Mouse (Mus musculus) retina, adult 2 months (tissue): Measurements from ENCODE around the gene Apol7e.
"Not testable (repeated sequence)": the region's sequence is repeated elsewhere in the genome, so short reads cannot be mapped to it uniquely, and the experiment has no call there.

Experiments used
- DNase-seq: peaks from one replicate; pipeline ENCODE4 v3.0.0-alpha.2; 2012; ENCODE audit warnings: low read depth, low spot score

Apol7e gene

DNA sequence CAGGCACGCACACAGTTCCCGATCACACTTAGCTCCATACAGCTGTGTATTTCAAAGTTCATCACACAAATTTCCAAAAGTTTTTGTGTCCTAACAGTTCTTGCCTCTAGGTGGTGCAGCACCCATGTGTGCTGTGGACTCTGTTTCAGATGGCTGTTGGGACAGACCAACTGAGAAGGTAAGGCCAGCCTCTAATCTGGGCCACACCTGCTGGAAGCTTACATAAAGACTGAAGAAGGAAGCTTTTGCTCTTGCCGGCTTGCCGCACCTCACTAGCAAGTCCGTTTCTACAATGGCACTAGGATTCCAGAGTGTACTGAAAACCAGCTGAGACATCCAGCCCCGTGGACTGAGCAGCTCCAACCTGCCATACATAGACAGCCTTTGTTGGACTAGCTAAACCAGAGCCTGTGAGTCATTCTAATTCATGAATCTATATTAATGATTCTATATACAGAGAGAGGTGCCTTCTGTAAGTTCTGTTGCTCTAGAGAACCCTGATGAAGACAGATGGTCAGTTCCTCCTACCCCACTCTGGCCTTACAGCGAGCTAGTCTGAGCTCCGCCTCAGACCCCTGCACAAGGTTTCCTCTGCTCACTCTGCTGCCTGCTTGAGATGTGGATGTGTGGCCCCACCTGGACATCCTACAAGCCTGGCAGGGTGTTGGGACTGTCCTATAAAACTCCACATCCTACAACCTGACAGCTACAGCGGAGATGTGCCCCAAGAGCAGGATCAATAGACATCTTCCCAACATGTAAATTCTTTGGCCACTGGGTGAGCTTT lies 42.0 kb downstream of the Apol7e start:
- DNase-seq, result no peak

DNA sequence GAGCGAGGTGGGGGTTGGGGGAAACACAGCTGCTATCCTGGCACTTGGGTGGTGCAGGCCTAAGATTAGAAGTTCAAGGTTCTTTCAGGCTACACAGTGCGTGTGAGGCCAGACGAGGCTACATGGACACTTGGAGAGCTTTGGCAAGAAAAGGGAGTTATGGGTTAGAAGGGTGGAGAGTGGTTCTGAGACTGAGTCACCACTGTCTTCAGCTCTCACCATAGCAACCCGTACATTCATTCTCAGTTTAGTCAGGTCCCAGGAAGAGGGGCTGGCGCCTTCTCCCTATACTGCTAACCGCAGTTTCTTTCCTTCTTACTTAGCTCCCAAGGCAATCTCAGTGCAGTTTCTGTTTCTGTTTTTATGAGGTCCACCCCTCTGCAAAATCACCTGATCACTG lies 42.9 kb downstream of the Apol7e start:
- not testable (repeated sequence) for DNase-seq

DNA sequence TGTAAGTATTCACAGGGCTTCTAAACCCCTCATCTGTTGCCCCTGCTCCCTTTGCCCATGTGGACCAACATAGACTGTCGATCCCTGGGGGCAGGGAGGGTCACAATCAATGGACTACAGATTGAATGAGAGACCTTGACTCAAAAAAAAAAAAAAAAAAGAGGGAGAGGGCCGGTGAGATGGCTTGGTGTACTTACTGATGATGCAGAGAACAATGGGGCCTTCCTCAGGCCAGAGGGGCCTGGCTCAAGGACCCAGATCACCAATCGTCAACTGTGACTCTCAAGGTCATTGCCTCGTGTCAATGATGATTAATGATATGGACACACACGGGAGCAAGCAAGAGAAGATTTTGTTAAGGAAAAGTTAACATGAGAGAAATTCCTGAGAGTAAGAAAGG lies 46.0 kb downstream of the Apol7e start:
- DNase-seq, result no peak

DNA sequence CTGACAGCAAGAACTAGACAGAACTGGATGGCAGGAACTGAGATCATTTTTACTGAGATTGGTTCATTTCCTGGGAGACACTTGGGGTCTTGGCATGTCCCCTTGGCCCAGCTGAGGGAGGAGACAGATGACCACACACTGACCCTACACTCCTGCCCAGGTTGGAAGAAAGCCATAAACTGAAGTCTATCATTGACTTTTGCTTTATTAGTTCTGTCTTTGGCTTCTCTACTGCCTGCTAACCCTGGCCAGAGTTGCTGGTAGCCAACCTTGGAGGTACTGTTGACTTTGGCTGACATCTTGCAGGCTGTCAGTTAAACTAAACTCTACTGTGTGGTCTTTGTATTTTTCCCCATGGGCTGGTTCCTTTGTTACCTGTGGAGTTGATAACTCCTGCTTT lies 46.4 kb downstream of the Apol7e start:
- DNase-seq, result no peak

DNA sequence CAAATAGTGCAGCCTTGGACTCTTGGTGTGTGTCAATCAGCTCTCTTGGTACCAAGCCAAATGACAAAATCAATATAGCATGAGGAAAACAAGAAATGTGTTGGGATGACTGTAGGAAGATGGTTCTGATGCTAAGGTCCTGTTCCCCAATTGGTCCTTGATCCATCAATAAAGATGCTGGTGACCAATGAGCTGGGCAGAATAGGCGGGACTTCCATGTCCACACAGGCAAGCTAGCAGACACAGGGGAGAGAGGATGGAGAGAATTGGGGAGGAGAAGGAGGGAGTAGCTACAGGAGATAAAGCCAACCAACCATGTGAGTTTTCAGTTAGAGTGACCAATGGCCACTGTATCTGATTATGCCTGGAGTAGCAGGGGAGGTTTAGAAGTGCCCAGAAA lies 47.7 kb downstream of the Apol7e start:
- DNase-seq, result no peak

DNA sequence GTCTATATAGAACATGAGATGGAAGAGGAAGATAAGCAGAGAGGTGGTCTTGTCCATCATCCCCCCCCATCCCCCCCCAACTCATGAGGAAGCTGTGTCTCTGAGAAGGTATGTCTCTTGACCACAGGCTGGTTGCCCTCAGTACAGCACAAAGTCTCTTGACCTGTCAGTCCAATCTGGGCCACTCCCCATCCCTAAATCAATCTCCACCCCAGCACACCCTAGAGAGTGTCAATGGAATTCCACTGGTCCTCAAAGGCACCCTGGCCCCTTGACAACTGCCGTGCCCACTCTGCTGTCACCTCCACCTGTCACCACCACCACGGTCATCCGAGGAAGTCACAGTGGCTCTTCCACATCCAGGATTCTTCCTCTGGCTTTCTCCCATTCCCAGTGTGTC lies 49.8 kb downstream of the Apol7e start:
- no peak for DNase-seq

DNA sequence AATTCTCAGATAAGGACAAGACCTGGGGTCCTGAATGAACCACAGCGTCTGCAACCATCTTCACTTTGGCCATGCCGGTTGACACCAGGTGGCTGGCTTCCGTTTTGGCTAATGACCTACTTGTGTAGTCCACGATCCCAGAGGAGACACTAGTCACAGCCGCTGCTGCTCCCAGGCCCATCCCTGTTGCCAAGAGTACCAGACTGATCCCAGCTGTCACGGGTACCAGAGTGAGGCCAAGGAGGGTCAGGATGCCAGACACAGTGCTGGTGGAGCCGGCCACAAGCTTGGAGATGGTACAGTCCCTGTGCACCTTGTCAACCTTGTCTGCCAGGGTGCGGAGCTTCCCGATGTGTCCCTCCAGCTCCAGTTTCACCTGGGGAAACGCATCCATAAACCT lies 51.1 kb downstream of the Apol7e start:
- no peak for DNase-seq

DNA sequence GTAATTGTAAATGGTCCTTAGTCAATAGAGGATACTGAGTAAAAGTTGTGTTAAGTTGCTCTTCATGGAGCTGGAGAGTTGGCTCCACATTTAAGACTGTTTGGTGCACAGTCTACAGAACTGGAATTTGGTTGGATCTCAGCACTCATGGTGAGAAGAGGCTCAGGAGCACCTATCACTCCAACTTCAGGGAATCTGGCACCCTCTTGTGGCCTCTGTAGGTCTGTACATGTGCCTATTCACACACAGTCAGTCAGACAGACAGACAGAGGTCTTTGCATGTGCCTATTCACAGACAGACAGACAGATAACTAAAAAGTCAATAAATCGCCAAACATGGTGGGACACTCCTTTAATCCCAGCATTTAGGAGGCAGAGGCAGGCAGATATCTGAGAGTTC lies 51.8 kb downstream of the Apol7e start:
- DNase-seq, result no peak

DNA sequence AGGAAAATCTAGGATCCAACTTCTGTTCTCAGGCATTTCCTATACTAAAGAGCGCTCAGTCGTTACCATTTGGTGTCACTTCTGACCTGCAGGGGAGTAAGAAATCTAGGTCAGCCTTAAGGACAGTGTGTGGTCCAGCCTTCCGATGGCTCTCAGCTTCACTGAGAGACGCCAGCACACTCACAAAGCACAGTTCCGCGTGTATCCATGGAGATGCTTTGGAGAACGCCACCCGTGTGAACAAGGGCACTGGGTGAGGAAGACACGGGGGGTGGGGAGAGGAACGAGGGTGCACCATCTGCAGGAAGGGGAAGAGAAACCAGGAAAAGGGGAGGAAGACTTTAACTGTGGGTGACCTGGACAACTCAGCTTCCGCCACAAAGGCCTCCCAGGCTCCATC lies 53.8 kb downstream of the Apol7e start:
- DNase-seq, result no peak

DNA sequence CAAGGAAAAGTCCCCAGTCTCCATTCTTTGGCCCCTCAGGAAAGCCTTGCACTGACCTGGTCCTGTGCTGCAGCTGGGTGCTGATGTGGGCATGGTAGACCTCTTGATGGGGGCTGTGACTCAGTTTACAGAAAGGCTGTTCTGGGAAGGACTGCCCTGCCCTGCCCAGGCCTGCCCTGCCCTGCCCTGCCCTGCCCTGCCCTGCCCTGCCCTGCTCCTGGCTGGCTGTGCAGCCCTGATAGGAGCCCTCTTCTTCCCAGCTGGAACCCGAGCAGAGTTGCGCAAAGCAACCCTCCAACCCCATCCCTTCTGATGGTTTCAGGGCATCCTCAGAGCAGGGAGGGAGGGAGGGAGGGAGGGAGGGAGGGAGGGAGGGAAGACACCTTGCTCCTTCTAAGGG lies 56.5 kb downstream of the Apol7e start:
- DNase-seq, result no peak

DNA sequence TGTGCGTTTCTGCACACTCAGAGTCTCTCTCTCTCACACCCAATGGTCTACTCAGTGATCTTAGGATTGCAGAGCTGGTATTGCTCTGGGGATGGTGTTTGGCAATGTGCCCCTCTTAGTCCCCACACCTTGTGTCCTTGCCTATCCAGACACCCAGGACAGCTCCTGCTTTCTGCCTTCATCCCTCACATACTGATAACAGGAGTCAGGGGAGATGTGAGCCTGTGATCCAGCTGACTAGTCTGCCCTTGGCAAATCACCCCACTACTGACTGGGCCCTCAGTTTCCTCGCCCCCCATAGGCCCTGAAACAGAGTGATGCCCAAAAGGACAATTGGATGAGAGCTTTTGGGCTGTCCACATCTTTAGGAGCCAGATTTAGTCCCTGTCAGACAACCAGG lies 57.4 kb downstream of the Apol7e start:
- no peak for DNase-seq

DNA sequence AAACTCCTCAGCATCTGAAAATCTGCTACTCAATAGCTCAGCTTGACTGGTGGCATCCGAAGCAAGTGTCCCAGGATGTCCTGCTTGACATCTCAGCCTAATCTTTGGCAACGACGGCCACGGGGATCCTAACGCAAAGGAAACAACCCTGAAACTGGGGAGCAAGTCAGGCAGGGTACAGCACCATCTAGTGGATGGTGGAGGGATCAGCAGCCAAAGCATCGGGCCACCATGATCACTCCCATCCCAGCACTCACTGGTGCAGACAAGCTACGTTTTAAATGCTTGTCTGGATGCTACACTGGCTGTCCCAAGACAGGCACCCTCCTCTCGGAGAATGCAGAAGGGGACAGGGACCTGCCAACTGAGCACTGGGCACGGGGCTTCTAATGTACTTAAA lies 58.2 kb downstream of the Apol7e start, which contains the start of gene Apol8:
Apol8 (minus strand) TSS at position 156 of the 400 bp plus-strand sequence.
- peak; percentile 26 for DNase-seq

DNA sequence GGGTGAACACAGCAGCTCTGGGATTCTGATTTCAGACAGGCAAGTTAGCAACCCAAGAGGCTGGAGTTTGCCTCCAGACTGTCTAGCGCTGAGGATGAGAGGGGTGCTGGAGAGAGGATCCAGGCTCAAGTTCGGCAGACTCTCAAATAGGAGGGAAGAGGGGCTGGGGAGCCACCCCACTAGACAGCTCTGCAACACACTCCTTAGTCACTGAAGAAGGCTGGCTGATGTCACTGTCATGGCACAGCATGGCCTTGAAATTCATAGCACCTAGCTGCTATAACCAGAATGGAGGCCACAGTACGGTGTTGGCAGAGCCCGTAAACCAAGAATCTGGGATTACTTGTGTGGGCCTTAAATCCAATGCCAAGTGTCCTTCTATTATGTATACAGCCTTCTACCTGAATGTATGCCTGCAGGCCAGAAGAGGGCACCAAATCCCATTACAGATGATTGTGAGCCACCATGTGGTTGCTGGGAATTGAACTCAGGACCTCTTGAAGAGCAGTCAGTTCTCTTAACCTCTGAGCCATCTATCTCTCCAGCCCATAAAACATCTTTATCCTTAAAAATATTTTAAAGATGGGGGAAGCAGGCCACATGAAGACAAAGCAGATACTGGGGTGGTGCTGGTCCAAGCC lies 59.0 kb downstream of the Apol7e start:
- DNase-seq, result no peak

DNA sequence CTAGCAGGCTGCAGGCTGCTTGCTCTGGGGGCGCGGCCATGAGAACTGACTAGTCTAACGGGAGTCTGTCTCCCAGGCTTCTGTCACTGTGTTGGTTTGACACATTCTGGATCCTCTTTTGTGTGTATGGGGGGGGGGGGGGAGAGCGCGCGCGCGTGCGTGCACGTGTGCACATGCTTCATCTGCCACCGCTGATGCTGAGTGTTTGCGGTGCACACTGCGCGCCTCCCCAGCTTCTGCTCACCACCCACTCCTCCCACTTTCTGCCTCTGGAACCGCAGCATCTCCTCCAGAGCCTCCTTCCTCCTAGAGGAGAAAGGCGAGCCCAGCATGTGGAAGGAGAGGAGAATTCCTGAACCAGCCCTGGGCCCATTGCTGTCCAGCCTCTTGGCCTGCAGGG lies 61.4 kb downstream of the Apol7e start:
- DNase-seq, result no peak

DNA sequence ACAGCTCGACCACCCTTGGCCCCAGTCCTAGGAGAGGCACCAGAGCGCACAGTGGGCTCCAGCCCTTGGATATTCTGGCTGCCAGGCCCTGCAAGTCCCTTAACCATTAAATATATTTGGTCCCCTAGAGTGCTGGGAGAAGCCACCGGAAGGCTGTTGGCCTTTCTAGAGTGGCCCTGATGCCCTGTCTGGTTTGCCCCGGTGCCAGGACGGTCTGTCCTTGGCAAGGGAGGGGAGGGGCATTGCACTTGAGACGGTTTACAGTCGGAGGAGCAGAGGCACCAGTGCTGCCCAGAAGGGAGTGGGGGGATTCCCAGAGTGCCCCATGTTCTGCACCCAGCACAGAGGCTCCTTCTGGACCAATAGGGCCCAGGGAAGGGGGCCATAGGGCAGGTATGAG lies 62.4 kb downstream of the Apol7e start:
- no peak for DNase-seq

DNA sequence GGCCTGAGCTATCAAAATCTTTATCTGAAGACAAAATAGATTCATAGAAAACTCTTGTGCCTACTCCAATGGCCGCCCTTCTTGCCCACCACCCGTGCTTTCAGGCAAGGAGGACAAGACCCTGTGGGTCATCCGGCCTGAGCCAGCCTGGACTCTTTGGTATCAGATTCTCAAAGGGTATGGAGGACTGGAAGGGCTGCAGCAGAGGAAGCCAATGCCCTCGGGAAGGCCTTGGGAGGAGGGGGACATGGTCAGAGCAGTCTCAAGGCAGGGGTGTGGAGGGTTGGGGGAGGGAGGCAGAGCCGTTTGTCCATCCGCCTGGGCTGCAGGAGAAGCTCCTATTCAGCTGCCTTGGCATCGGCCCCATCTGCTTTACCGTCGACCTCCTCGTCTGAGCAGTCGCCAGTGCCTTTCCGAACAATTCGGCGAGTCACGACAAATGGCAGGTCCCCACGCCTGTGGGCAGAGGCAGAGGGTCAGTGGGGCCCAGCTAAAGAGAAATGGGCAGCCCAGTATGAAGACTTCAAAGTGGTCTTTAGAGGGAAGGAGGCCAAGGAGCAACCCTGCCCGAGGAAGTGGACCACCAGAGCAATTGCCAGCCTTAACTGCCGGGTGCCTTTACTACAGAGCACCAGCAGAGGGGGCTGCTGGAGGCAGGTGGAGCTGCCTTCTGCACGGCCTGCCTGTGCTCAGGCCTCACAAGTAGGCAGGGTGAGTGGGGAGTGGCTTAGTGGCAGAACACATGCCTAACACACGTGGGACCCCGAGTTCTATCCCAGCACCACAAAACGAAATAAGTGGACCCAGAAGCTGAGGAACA lies 63.1 kb downstream of the Apol7e start:
- no peak for DNase-seq

DNA sequence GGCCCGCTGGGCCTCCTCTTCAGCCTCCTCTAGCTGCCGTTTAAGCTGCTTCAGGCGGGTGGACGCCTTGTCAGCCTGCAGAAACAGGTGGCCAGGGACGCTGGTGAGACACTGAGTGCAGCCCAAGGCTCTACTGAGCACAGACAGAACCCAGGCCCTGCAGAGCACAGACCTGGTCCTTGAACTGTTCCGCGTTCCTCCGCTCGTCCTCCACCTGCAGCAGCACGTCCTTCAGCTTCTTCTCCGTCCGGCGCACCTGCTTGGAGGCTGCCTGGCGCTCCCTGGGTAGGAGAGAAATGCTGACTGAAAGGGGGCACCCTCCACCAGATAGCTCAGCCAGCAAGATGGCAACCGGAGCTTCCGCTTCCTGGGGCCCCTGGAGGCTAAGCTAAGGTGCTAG lies 64.4 kb downstream of the Apol7e start:
- no peak for DNase-seq

DNA sequence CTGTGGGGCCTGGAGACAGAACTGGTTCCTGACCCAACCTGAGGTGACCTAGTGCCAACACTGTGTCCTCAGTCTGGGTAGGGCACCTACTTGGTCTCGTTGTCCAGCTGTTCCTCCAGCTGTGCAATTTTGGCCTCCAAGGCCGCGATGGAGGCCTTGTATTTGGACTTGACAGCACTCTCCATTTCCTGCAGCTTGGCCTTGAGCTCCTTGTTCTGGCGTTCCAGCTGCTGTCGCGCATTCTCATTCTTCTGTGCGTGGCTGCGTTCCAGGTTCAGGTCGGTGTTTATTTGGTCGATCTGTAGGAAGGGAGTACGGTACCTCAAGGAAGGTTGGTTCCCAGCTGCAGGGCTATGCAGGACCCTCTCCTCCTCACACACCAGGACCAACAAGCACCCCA lies 65.0 kb downstream of the Apol7e start:
- DNase-seq, result no peak

DNA sequence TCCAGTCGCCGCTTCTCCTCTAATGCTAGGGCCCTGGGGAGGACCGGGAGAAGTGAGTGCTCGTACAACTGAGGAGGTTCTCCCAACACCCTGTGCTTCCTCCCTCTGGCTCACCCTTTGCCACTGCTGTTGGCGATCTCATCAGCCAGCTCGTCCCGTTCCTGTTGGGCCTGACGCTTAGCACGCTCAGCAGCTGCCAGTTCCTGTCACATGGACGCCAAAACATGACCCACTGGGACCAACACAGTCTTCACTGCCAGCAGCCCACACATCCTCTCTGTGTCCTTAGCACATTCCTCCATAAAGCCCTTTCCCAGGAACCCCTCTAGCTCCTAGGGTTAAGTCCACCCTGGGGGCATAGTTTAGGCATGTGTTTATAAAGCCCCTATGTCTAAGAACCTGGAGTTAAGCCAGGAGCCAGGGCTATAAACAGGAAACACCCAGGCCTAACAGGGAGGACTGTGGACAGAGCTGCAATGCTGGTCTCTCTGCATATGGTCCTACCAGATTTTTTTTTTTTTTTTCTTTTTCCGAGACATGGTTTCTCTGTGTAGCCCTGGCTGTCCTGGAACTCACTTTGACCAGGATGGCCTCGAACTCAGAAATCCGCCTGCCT lies 65.8 kb downstream of the Apol7e start:
- no peak for DNase-seq

DNA sequence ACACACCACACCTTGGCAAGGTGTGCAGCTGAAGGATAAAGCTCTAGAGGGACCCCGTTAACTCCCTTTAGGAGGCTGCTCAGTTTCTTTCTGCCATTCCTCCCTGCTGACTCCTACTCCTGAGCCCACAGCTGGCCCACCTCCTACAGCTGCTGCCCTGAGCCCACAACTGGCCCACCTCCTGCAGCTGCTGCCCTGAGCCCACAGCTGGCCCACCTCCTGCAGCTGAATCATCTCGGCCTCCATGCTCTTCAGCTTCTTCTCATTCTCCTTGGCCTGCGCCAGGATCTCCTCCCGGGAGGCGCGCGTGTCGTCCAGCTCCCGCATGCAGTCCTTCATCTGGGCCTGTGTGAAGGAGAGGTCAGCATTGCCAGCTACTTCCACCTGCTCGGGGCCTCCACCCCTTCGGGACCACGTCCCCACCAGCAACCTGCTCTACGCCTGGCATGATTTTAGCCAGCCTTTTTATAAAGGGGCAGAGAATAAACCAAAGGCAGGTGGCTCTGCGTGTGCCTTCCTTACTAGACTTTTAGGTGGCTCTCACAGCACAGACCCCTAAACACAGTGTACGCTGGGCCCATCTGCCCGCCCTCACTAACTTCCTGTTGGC lies 66.9 kb downstream of the Apol7e start:
- DNase-seq, result no peak

DNA sequence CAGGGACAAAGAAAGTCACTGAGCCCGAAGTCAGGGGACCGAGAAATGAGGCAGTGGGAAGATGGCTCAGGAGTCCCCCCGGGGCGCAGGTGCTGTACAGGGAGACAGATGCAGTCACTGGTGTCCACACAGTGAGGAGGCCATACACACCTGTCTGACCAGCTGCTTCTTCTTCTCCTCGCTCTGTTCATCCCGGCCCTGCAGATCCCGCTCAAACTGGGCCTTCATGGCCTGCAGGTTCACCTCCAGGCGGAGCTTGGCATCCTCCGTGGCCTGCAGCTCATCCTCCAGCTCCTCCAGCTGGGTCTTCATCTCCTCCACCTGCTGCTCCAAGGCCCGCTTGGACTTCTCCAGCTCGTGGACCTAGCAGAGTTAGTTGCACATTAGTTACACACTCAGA lies 68.3 kb downstream of the Apol7e start:
- no peak for DNase-seq
